Mouse (Mus musculus) forebrain, embryonic 16.5 days (tissue): Measurements from ENCODE around the gene Retsat. TPM values are rescaled to one million over a fixed set of nuclear protein-coding genes. Genes with fewer than 3 reads are reported as not detected.

Source experiments
- ATAC-seq: fragments of 200-750 bp; cut with Nextera tagmentation; 2 replicates; pipeline ENCODE4 v1.8.0; 2017; ENCODE audit warnings: mild to moderate bottlenecking, moderate library complexity
- H3K27ac ChIP-seq: fragments of 300-500 bp; sonication (generic); 2 replicates; pipeline ENCODE4 v1.5.1; 2014; ENCODE audit warnings: low read length, control low read depth
- H3K27me3 ChIP-seq: fragments of 300-500 bp; sonication (generic); replicated peaks from 2 replicates; pipeline ENCODE4 v1.6.1; 2014; ENCODE audit warnings: low read length; ENCODE audit not compliant: control insufficient read depth, insufficient read depth
- H3K36me3 ChIP-seq: fragments of 300-500 bp; sonication (generic); 2 replicates; pipeline ENCODE4 v1.6.1; 2014; ENCODE audit not compliant: control insufficient read depth, insufficient read depth
- H3K4me1 ChIP-seq: fragments of 300-500 bp; sonication (generic); replicated peaks from 2 replicates; pipeline ENCODE4 v1.6.1; 2014; ENCODE audit warnings: low read length; ENCODE audit not compliant: control insufficient read depth, insufficient read depth
- H3K4me2 ChIP-seq: fragments of 300-500 bp; sonication (generic); 2 replicates; pipeline ENCODE4 v1.6.1; 2014; ENCODE audit warnings: mild to moderate bottlenecking, low read length, control low read depth
- H3K4me3 ChIP-seq: fragments of 300-500 bp; sonication (generic); replicated peaks from 2 replicates; pipeline ENCODE4 v1.5.1; 2014; ENCODE audit warnings: mild to moderate bottlenecking, low read length, control low read depth
- H3K9ac ChIP-seq: fragments of 300-500 bp; sonication (generic); replicated peaks from 2 replicates; pipeline ENCODE4 v1.6.1; 2014; ENCODE audit warnings: low read depth, low read length, control low read depth
- H3K9me3 ChIP-seq: fragments of 300-500 bp; sonication (generic); 2 replicates; pipeline ENCODE4 v1.6.1; 2016; ENCODE audit warnings: low read length; ENCODE audit not compliant: control insufficient read depth
- WGBS: fragments of 180-500 bp; shearing (Covaris S2); extraction: QIAGEN DNeasy Blood & Tissue Kit; methylation state at CpG from one replicate; pipeline ENCODE4 v1.1.7; 2014; 5-methylcytosine and 5-hydroxymethylcytosine counted together
- polyA plus RNA-seq: library from polyadenylated mRNA; unstranded; fragments of >200 nt; fragmentation: Nextera tagmentation; extraction: Ambion mirVana; gene quantifications from 2 replicates; pipeline ENCODE4 v1.2.1, GENCODE M21; 2015

Retsat gene
- polyA plus RNA-seq, 1 experiment from 2014 or later = 5.0 TPM

DNA sequence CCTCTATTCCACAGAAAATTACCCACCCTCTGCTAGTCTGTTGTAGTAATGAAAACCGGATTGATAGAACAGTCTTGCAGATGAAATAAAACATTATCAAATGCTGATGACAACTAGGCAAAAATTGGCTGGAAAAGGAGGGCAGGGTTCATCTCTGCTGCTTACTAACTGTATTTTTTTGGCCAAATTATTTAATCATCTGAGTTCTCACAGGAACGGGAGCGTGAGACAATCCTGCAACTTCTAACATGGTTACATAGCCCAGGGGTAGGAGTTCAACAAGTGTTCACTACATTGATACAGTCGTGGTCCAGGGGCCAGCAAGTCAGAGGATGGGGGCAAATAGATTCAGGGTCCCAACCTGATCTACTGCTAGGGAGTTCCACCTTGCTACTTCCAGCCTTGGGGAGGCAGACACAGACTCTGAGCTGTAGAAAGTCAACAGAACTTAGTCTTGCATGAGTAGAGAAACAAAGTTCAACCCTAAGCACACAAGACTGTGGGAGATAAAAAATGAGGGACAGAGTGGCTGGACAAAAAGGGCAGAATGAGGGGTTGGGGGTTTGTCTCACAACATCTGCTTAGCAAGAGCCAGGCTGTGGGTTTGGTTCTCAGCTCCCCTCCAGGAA is 14.9 kb upstream of the Retsat start:
- no peaks in the 10 kb centered on the region for H3K9me3 ChIP-seq
- H3K4me3 ChIP-seq = no peak overlapping the region
- H3K4me1 ChIP-seq = no peaks in the 10 kb centered on the region
- no peak overlapping the region for H3K4me2 ChIP-seq
- H3K27ac ChIP-seq = no peak overlapping the region
- ATAC-seq = no peak
- H3K9ac ChIP-seq = no peak overlapping the region
- H3K36me3 ChIP-seq = no peaks in the 10 kb centered on the region
- 91% methylated on average over 4 of the region's 4 CpGs for WGBS
- no peaks in the 10 kb centered on the region for H3K27me3 ChIP-seq

DNA sequence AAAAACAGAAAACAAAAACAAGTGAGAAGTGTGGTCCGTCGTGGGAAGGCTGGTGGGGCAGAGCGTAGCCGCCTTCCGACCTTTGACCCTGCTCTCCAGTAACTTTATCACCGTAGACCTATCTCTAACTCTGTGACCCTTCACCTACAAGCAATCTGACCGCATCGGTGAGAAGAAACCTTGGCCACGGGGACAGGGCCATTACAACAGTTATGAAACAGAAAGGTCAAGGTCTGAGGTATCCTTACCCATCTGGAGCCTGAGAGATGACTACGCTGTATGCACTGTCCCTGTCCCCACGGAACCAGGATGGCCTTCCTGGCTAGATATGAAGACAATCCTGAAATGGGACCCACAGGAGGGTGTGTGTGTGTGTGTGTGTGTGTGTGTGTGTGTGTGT is 14.1 kb upstream of the Retsat start:
- Histone ChIP-seq H3K27me3 (no peaks in the 10 kb centered on the region), H3K4me1 (no peaks in the 10 kb centered on the region), H3K36me3 (no peaks in the 10 kb centered on the region), H3K4me3 (no peak overlapping the region), H3K27ac (no peak overlapping the region), H3K4me2 (no peak overlapping the region), H3K9me3 (no peaks in the 10 kb centered on the region), H3K9ac (no peak overlapping the region)
- no peak for ATAC-seq
- WGBS = 93% methylated on average over 11 of the region's 11 CpGs

DNA sequence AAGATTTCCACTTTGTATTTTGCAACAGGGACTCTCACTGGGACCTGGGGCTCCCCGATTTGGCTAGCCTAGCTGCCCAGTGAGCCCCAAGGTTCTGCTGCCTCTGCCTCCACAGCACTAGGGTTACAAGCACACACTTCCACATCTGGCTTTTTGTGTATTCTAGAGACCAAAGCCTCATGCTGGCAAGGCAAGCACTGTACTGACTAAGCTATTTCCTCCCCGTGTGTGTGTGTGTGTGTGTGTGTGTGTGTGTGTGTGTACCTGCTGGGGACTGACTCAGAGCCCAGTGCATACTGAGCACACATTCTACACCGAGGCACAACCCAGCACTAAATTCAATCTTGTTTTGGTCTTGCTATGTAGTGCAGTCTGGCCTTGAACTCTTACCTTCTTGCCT is 11.6 kb upstream of the Retsat start:
- no peaks in the 10 kb centered on the region for H3K27me3 ChIP-seq
- H3K4me3 ChIP-seq = no peak overlapping the region
- no peak overlapping the region for H3K4me2 ChIP-seq
- 85% methylated on average over 3 of the region's 3 CpGs for WGBS
- no peak overlapping the region for H3K9ac ChIP-seq
- no peak overlapping the region for H3K27ac ChIP-seq
- no peak for ATAC-seq
- H3K36me3 ChIP-seq = no peaks in the 10 kb centered on the region
- no peaks in the 10 kb centered on the region for H3K4me1 ChIP-seq
- H3K9me3 ChIP-seq = no peaks in the 10 kb centered on the region

GRCm38 (mm10) chr6:72588307-72588706 is 10.0 kb upstream of the Retsat start:
- Histone ChIP-seq H3K4me1 (no peaks in the 10 kb centered on the region), H3K36me3 (no peaks in the 10 kb centered on the region), H3K9ac (no peak overlapping the region), H3K27me3 (no peaks in the 10 kb centered on the region), H3K4me3 (no peak overlapping the region), H3K27ac (no peak overlapping the region), H3K4me2 (no peak overlapping the region), H3K9me3 (no peaks in the 10 kb centered on the region)
- no peak for ATAC-seq

GRCm38 (mm10) chr6:72590111-72590510 is 8.2 kb upstream of the Retsat start:
- H3K9me3 ChIP-seq = no peaks in the 10 kb centered on the region
- no peaks in the 10 kb centered on the region for H3K36me3 ChIP-seq
- H3K27me3 ChIP-seq = no peaks in the 10 kb centered on the region
- H3K4me3 ChIP-seq = no peak overlapping the region
- no peaks in the 10 kb centered on the region for H3K4me1 ChIP-seq
- H3K27ac ChIP-seq = no peak overlapping the region
- no peak for ATAC-seq
- H3K9ac ChIP-seq = no peak overlapping the region
- H3K4me2 ChIP-seq = no peak overlapping the region

DNA sequence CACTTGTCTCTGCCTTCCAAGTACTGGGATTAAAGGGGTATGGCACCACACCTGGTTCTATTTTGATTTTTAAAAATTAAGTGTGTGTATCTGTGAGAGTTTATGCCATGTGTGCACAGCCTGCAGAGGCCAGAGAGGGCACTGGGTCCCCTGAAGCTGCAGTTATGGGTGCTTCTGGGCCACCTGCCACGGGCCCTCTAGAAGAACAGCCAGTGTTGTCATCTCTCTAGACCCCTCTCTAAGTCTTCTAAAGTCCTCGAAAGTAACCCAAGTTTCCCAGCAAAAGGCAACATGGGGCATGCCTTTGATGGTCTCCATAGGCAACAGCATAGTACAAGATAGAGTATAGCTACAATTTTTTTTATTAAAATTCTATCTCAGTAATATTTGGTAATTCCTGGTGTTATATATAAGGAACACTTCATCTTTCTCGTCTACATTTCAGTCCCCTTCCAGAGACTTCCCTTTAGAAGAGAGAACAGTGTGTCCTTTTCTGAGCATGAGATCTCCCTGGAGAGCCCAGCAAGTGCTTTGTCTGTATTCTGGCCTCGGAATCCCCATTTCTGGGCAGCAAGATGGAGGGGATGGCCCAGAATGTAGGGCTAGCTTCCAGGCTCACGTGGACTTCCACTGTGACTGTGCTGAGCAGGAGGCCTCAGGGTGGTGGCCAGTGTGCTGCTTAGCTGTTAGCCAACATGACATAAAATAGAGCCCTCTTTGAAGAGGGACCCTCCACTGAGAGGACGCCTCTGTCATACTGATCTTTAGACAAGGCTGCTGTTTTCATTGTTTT is 5.1 kb upstream of the Retsat start:
- 84% methylated on average over 6 of the region's 6 CpGs for WGBS
- Histone ChIP-seq H3K9ac (no peak overlapping the region), H3K4me3 (no peak overlapping the region), H3K4me1 (peaks cover 10% of the 10 kb centered on the region), H3K9me3 (no peaks in the 10 kb centered on the region), H3K4me2 (no peak overlapping the region), H3K36me3 (no peaks in the 10 kb centered on the region), H3K27ac (no peak overlapping the region), H3K27me3 (no peaks in the 10 kb centered on the region)
- ATAC-seq = no peak

DNA sequence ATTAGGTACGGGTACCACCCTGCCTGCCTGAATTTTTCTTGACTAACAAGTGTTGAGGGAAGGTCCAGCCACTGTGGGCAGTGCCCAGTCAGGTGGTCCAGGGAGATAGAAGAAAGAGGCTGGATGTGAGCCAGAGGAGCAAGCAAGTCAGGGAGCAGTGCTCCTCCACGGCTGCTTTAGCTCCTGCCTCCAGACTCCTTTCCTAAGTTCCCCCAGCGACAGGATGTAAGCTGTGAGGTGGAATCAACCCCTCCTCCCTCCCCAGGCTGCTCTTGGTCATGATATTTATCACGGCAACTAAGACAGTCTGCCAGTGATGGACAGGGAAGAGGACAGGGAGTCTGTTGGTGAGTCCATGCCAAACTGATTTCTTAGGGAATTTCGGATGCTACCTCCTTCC is 4.4 kb upstream of the Retsat start:
- no peak for ATAC-seq
- Histone ChIP-seq H3K9ac (no peak overlapping the region), H3K4me1 (peaks cover 15% of the 10 kb centered on the region), H3K9me3 (no peaks in the 10 kb centered on the region), H3K4me3 (no peak overlapping the region), H3K27me3 (no peaks in the 10 kb centered on the region), H3K27ac (no peak overlapping the region), H3K4me2 (no peak overlapping the region), H3K36me3 (no peaks in the 10 kb centered on the region)
- 72% methylated on average over 5 of the region's 5 CpGs for WGBS

GRCm38 (mm10) chr6:72597083-72597874 is 996 bp upstream of the Retsat start:
- Histone ChIP-seq H3K4me3 (peak overlapping the region; percentile 72), H3K9ac (peak overlapping the region; percentile 74), H3K27ac (no peak overlapping the region), H3K27me3 (no peaks in the 10 kb centered on the region), H3K4me1 (peaks cover 15% of the 10 kb centered on the region), H3K4me2 (peak overlapping the region; percentile 72), H3K9me3 (no peaks in the 10 kb centered on the region), H3K36me3 (no peaks in the 10 kb centered on the region)
- ATAC-seq = no peak
- 47% methylated on average over 13 of the region's 13 CpGs for WGBS

GRCm38 (mm10) chr6:72598791-72599557 is 699 bp downstream of the Retsat start:
- peak; percentile 24 for ATAC-seq
- H3K9ac ChIP-seq = peak overlapping the region; percentile 74
- peaks cover 15% of the 10 kb centered on the region for H3K4me1 ChIP-seq
- no peaks in the 10 kb centered on the region for H3K9me3 ChIP-seq
- H3K36me3 ChIP-seq = no peaks in the 10 kb centered on the region
- no peaks in the 10 kb centered on the region for H3K27me3 ChIP-seq
- peak overlapping the region; percentile 72 for H3K4me2 ChIP-seq
- peak overlapping the region; percentile 72 for H3K4me3 ChIP-seq
- H3K27ac ChIP-seq = peak overlapping the region; percentile 60
- WGBS = 33% methylated on average over 12 of the region's 12 CpGs
